Mouse (Mus musculus): ENCODE measurements at regions not wholly inside any gene's neighbourhood (a gene's known extent, or its start where the extent isn't known, plus 50 kb on each side); places are given as distances from the start of the nearest gene placed in this dataset.

GRCm38 (mm10) chr12:25958584-25958983 is 456.5 kb downstream of the Rnf144a start:
- no peak for TF ChIP-seq CTCF (IDR thresholded peaks at IDR 0.05; ENCODE audit: borderline replicate concordance, insufficient read depth, low read depth, low read length)
- no peak for TF ChIP-seq POLR2A (IDR thresholded peaks at IDR 0.05; ENCODE audit: borderline replicate concordance, insufficient read depth, low read length)
